Mouse (Mus musculus) cerebellum, adult 9-11 months (tissue): ENCODE results near the gene Pbxip1.

Experiments used
- DNase-seq: peaks from one replicate; pipeline ENCODE4 v3.0.0; 2022

The Pbxip1 gene

GRCm38 (mm10) chr3:89490790-89491189 lies 54.3 kb downstream of the Pbxip1 start:
- no peak for DNase-seq

GRCm38 (mm10) chr3:89491559-89491958 lies 55.1 kb downstream of the Pbxip1 start:
- DNase-seq: no peak

- DNase-seq: no peak
Measured at GRCm38 (mm10) chr3:89492701-89493151, 56.2 kb downstream of the Pbxip1 start.

- no peak for DNase-seq
Measured at GRCm38 (mm10) chr3:89494630-89495029, 58.1 kb downstream of the Pbxip1 start.

- DNase-seq: no peak
Measured at GRCm38 (mm10) chr3:89496366-89496765, 59.9 kb downstream of the Pbxip1 start.

- DNase-seq: no peak
Measured at GRCm38 (mm10) chr3:89499696-89500095, 63.2 kb downstream of the Pbxip1 start.
